Mouse (Mus musculus): Measurements from ENCODE around the gene Slc9c1.

- no peak for TF ChIP-seq CTCF (IDR thresholded peaks at IDR 0.05; ENCODE audit: insufficient read depth, low read length)
- TF ChIP-seq POLR2A (IDR thresholded peaks at IDR 0.05; ENCODE audit: borderline replicate concordance, extremely low read depth, low read depth, low read length): no peak
Observed at GRCm38 (mm10) chr16:45572307-45572706, 37.2 kb downstream of the Slc9c1 start.
